Mouse (Mus musculus) left cerebral cortex, postnatal 4 days (tissue): ENCODE data around the gene Slc35a1. TPM values are rescaled to one million over a fixed set of nuclear protein-coding genes. Genes with fewer than 3 reads are reported as not detected.
A peak's percentile ranks its signal among the peaks of the same experiment; 100 is the strongest.
"Not testable (repeated sequence)": the region's sequence is repeated elsewhere in the genome, so short reads cannot be mapped to it uniquely, and the experiment has no call there.

ENCODE experiments used
- DNase-seq: peaks from one replicate; pipeline ENCODE4 v3.0.0-alpha.2; 2022
- intact Hi-C: fragments of 180-260 bp; cut with DNase I; formaldehyde crosslinking; loops from one replicate; pipeline ENCODE4 v1.15.1; 2025
- total RNA-seq, 2 experiments: library from RNA; stranded (reverse); gene quantifications; 2 replicates each; pipeline ENCODE4 v1.2.3; 2021

The Slc35a1 gene
- 10 to 100 TPM; 30.6 to 34.7 TPM for total RNA-seq

- intact Hi-C loops = loop anchor here (5.0 to 10.0 kb wide), 2 partner anchors 90 to 218 kb away; partner anchors contain the start of gene Smim8
Observed at GRCm38 (mm10) chr4:34686874-34687567, at the start of gene Slc35a1. Slc35a1 (minus strand) TSS chr4:34687438.

GRCm38 (mm10) chr4:34734461-34734860, 47.2 kb upstream of the Slc35a1 start:
- no peak for DNase-seq
- intact Hi-C loops = no loop called here

More at GRCm38 (mm10) chr4:34686874-34687567, at the start of gene Slc35a1:
- peak; percentile 96 for DNase-seq

GRCm38 (mm10) chr4:34733415-34733814, 46.2 kb upstream of the Slc35a1 start:
- DNase-seq, intact Hi-C loops: not testable (repeated sequence)

- intact Hi-C loops = no loop called here
- DNase-seq = peak; percentile 71
Observed at GRCm38 (mm10) chr4:34729851-34730341, 42.7 kb upstream of the Slc35a1 start, which contains the start of gene Cfap206. Cfap206 (minus strand) TSS chr4:34730206.

GRCm38 (mm10) chr4:34725710-34726109, 38.5 kb upstream of the Slc35a1 start:
- DNase-seq, intact Hi-C loops: not testable (repeated sequence)

- no peak for DNase-seq
- intact Hi-C loops = no loop called here
Observed at GRCm38 (mm10) chr4:34724306-34724705, 37.1 kb upstream of the Slc35a1 start.

GRCm38 (mm10) chr4:34723186-34723585, 35.9 kb upstream of the Slc35a1 start:
- intact Hi-C loops = no loop called here
- no peak for DNase-seq

- intact Hi-C loops = no loop called here
- no peak for DNase-seq
Observed at GRCm38 (mm10) chr4:34720127-34720895, 33.1 kb upstream of the Slc35a1 start.

GRCm38 (mm10) chr4:34719421-34719820, 32.2 kb upstream of the Slc35a1 start:
- DNase-seq = no peak
- intact Hi-C loops = no loop called here

GRCm38 (mm10) chr4:34715062-34715461, 27.8 kb upstream of the Slc35a1 start:
- no peak for DNase-seq
- intact Hi-C loops = no loop called here

- intact Hi-C loops = no loop called here
- DNase-seq = no peak
Observed at GRCm38 (mm10) chr4:34708127-34708526, 20.9 kb upstream of the Slc35a1 start.

- intact Hi-C loops = no loop called here
- no peak for DNase-seq
Observed at GRCm38 (mm10) chr4:34707248-34707647, 20.0 kb upstream of the Slc35a1 start.

GRCm38 (mm10) chr4:34703029-34703428, 15.8 kb upstream of the Slc35a1 start:
- intact Hi-C loops = no loop called here
- DNase-seq = no peak

GRCm38 (mm10) chr4:34702231-34702630, 15.0 kb upstream of the Slc35a1 start:
- intact Hi-C loops = no loop called here

GRCm38 (mm10) chr4:34701528-34701927, 14.3 kb upstream of the Slc35a1 start:
- peak; percentile 69 for DNase-seq
- intact Hi-C loops = no loop called here

More at GRCm38 (mm10) chr4:34702231-34702630, 15.0 kb upstream of the Slc35a1 start:
- no peak for DNase-seq

GRCm38 (mm10) chr4:34688021-34688420, 783 bp upstream of the Slc35a1 start:
- intact Hi-C loops = loop anchor here (5.0 to 10.0 kb wide), 2 partner anchors 89 to 217 kb away; partner anchors contain the start of gene Smim8
- no peak for DNase-seq

- intact Hi-C loops = loop anchor here (10.0 kb wide), 1 partner anchor 224 kb away; no protein-coding TSS in a partner anchor
- DNase-seq = no peak
Observed at GRCm38 (mm10) chr4:34680530-34680929, 6.7 kb downstream of the Slc35a1 start.

- DNase-seq = no peak
- intact Hi-C loops = no loop called here
Observed at GRCm38 (mm10) chr4:34673721-34674120, 13.5 kb downstream of the Slc35a1 start.

GRCm38 (mm10) chr4:34667923-34668322, 19.3 kb downstream of the Slc35a1 start:
- intact Hi-C loops = no loop called here
- no peak for DNase-seq

- no peak for DNase-seq
Observed at GRCm38 (mm10) chr4:34661927-34662326, 25.3 kb downstream of the Slc35a1 start.

GRCm38 (mm10) chr4:34661514-34661913, 25.7 kb downstream of the Slc35a1 start:
- DNase-seq = no peak
- intact Hi-C loops = no loop called here

More at GRCm38 (mm10) chr4:34661927-34662326, 25.3 kb downstream of the Slc35a1 start:
- intact Hi-C loops = no loop called here
